Mouse (Mus musculus) lung, postnatal 25 days (tissue): ENCODE results near the gene Rai1.

Experiments used
- DNase-seq: peaks from one replicate; pipeline ENCODE4 v3.0.0; 2022; ENCODE audit warnings: low spot score

Gene Rai1

GRCm38 (mm10) chr11:60094909-60095810 lies 9.7 kb upstream of the Rai1 start:
- DNase-seq = no peak

DNA sequence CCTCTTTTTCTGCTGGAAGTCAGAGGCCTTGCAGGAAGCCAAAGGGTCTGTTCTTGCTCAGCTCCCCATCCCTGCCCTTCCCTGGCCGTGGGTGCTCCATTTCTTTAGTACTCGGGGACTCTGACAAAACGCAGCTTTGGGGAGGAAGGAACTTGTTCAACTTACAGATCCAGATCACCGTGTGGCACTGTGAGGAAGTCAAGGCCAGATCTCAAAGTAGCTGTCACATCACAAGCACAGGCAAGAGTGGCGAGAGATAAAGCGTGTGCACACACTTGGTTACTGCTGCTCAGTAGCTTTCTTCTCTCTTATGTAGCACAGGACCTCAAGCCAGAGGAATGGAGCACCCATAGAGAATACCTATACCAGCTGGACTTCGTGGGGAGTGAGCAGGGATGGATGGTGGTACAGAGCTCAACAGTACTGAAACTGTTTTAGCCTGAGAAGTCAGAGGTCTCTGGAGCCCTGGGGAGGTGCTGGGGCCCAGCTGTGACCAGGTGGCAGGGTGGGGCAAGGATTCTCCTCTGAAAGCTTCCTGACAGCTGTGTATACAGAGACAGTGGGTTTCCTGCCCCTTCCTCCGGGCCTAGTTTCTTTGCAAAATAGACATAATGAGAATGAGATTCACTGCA lies 5.1 kb upstream of the Rai1 start:
- no peak for DNase-seq

DNA sequence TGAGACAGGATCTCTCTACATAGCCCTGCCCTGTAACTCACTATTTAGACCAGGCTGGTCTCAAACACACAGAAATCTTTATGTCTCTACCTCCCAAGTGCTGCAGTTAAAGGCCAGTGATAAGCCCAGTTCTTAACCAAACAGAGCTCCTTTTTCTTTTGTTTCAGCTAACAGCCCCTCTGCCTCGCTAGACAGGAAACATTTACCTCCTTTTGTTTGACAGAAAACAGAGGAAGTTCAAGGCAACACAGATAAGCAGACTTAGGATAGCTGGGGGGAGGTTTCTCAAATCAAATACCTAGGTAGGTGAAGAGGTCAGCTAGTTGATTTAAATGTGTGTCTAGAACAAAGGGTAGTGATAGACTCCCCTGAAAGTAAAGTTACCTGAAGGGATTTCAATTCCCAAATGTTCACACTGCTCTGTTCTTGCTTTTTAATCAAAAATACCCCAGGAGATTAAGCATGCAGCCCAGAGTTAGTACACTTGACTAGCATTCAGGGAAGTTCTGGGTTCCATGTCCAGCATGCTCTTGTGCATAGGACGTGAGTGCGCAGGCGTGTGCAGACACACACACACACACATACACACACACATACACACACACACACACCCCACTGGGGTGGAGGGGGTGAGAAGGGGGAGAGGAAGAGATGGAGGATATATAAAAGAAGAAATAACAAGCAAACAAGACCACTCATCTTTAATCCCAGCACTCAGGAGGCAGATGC lies 3.8 kb upstream of the Rai1 start:
- DNase-seq = no peak

DNA sequence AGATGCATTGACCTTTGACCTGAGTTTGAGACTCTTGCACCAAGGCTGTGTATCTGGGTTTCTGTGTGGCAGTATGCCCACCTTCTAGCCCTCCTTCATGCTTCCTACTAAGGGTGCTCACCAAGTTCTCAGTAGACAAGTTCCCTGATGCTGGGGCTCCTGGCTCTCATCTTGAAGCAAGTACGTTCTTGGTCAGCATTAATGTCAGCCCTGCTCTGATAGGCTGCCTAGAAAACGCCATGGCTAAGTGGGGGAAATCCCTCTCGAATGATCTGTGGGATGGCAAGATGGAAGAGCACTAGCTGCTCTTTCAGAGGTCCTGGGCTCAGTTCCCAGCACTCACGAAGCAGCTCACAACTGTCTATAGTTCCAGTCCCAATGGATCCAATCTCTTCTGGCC lies 2.8 kb upstream of the Rai1 start:
- no peak for DNase-seq

DNA sequence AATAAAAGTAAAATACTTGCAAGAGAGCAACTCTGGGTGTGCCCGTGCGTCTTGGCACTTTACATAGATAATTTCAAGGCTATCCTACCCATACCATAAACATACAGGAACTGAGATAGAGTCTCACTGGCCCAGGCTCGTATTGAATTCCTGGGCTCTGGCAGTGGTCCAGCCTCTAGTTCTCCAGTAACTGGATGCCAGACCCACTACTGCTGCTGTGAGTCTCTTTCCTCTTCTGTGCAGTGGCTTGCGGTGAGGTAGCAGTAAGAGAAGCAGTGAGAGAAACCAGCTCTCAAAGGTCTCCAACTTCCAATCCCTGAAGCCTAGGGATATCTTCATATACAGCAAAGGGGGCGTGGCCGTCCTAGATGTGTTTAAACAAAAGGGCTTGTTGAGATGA lies 2.1 kb upstream of the Rai1 start:
- DNase-seq = peak; percentile 50

- no peak for DNase-seq
Observed at GRCm38 (mm10) chr11:60103567-60103966, 1.2 kb upstream of the Rai1 start.

- peak; percentile 71 for DNase-seq
Observed at GRCm38 (mm10) chr11:60105593-60106542, 1.1 kb downstream of the Rai1 start.

DNA sequence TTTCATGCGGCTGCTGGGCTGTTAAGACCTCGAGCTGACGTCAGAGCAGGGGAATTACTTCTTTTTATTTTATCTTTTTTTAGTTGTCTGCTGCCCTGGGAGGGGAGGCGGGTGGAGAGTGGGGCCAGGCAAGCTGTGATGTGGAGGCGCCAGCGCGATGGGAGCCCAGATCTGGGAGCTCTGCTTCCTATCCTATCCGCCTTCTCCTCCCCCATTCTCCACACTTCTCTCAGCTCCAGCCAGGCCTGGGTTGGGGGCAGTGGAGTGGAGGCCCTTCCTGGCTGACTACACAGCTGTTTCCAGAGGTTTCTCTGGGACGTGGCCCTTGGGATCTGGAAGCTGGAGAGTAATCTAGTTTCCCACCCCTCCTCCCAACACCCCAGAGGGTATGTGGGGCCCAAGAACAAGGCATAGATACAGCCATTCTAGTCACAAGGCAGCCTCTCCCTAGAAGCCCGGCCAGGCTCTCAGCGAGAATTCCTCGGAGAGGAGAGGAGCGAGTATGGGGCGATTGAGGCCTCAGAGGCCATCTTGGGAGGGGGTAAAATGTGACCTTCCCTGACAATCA lies 1.8 kb downstream of the Rai1 start:
- peak; percentile 16 for DNase-seq

DNA sequence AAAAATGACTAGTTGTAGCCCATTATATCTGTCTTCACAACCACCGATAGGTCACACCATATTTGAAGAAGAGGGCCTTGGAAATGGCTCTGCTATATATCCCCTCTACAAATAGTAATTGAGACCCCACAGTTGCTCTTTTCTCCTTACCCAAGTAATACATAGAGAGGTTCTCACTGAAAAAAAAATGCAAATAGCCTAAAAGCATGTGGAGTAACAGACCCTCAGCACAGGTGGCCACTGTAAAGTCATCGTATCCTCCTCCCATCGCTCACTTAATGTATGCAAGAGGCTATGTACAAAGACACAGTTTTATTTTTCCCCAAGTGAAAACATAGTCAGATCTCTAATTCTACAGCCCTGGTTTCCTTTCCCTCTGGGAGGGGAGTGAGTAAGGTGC lies 2.6 kb downstream of the Rai1 start:
- DNase-seq = no peak

DNA sequence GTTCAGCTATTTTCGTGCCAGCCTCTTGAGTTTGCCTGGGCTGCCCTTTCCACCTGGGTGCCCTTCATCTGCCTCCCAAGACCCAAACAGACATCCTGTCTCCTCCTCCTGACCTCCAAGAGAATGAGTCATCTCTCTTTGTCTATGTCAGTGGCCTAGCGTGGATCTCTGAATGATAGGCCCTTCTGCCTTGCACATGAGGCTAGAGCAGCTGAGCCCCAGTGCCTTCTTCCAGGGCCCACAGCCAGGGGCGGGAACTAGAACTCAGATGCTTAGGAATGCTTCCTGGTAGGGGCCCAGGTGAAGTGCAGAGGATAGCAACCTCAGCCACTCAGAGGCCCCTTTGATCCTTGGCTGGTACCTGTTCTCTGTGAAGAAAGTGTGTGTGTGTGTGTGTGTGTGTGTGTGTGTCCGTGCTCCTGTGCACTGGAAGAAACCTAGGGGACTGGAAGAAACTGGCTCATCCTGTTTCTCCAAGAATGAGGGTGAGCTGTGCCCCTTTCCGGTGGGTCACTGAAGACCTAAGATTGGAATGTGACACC lies 3.9 kb downstream of the Rai1 start:
- DNase-seq = peak; percentile 39

- no peak for DNase-seq
Observed at GRCm38 (mm10) chr11:60110386-60110785, 5.6 kb downstream of the Rai1 start.

DNA sequence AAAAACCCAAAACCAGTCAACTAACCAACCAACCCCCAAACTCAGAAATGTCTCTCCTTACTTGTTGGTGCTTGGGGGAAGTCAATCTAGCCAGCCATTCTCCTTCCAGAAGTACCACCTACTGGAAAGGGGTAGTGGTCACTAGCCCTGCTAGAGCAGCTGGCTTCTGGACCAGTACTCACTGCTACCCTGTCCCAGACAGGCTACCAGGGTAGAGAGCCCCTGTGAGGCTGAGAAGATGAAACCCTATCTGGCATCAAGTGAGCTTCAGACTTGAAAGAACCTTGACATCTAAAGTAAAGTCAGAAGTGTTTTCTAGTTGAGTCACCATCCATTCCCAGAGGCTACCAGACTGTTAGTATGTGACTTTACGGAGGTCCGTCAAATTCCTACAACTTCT lies 6.8 kb downstream of the Rai1 start:
- DNase-seq = no peak

DNA sequence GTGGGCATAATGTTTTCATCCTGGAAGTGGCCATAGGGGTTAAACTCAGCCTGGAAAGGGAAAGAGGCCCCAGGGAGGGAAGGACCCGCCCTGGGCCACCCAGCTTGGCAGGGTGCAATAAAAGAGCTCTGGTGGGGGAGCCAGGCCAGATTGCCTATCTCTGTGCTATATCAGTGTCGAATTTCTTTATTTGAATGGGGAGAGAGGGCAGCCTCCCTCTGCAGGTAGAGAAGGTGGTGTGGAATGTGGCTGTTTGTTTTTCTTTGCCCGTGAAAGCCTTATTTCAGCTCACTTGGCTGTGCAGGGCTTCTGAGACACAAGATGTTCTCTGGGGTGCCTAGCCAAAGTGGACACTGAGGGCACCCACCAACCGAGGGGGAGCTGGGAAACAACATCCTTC lies 8.8 kb downstream of the Rai1 start:
- peak; percentile 36 for DNase-seq

DNA sequence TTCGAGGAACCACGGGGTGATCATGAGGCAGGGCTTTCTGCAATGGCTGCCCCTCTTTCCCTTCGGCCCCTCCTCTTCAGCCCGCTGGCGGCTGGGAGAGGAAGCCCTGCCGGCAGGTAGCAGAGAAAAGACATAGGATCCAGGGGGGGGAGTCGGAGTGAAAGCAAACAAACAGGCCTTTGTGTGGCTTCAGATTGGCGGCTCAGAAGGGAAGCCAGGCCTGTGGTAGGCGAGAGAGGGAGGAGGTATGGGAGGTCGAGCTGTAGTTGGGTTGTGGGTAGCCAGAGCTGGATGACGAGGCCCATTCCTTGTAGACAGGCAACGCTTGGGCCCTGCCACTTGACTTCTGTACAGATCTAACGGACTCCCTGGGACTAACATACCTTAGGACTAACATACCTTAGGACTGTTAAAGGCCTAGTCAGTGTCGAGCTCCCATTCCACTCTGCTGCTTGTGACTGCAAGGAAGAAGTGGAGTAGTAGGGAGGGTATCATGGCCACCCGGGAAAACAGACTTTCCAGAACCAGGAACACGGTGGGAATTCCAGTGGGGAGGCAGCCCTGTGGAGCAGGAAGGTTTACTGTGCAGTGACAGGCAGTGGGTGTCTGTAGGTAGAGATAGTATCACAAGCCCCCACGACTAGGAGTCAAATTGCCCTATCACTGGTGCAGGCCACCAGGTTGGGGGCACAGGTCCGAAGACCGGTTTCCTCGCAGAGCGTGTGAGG lies 9.6 kb downstream of the Rai1 start:
- DNase-seq = peak; percentile 53

GRCm38 (mm10) chr11:60115024-60115538 lies 10.3 kb downstream of the Rai1 start:
- peak; percentile 97 for DNase-seq

DNA sequence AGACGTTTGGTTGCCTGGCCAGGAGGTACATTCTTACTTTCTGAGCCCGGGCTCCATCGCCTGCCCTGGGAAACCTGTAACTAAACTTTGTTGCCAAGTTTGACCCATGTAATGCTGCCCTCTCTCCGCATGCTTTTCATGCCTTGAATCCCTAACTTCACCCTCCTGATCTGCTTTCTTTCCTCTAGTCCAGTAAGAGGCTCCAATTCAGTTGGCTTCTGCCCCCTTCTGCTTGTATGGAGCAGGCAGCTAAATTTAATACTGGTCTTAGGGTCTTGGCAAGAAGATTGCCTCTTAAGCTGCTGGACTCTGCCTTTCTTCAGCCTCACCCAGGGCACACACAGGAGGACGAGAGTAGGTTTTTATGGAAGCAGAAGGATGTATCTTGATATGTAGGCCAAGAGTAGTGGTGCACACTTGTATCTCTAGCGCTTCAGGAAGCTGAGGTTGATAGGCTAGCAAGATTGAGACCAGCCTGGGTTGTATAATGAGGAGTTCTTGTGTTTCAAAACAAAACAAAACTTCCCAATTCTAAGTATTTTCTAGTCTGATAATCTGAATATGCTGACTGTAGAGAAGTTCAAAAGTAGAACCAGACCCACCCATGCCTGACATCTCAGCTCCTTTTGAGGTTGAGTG lies 10.9 kb downstream of the Rai1 start:
- DNase-seq = no peak

DNA sequence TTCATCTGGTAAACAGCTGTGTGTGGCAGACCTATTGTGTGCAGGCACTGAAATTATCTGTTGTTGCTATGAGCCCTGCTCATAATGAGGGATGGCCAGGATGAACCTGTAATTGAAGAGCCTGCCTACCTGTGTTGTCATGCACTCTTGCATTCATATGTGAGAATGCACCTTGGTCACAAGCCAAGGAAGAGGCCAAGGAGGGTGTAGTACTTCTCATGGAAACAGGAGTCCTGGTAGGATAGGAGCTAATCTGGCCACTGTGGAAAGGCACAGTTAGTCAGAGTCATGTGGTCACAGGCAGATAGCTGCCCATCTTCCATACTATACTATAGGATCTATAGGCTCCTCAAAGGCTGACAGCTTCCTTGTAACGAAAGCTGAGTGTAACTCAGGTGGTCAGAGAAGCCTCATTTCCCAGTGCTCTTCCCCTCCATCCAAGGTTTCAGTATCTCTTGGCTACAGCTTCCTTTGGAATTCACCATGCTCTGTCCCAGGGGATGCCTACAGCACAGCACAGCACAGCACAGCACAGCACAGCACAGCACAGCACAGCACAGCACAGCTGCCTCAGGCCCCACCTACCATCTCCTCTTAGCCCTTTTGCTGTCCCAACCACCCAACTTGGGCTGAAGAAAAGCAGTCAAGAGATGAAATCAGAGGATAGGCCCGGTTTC lies 15.9 kb downstream of the Rai1 start:
- DNase-seq = no peak

DNA sequence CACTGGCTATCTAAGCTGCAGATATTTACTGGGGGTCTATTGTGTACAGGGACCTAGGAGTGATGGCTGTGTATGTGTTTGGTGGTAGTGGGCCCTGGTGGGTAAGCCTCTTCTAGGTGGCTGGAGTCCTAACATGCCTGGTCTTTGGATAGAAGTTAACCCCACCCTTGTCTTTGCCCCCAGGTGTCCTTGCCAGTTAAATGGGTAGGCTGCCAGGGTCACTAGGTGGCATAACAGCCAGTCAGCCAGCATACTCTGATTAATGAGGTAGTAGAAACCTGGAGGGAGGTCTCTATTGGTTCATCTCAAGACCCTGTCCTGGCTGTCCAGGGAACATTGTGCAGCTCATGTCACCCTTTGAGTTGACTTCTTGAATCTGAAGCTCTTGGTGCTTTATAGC lies 17.8 kb downstream of the Rai1 start:
- DNase-seq = no peak

DNA sequence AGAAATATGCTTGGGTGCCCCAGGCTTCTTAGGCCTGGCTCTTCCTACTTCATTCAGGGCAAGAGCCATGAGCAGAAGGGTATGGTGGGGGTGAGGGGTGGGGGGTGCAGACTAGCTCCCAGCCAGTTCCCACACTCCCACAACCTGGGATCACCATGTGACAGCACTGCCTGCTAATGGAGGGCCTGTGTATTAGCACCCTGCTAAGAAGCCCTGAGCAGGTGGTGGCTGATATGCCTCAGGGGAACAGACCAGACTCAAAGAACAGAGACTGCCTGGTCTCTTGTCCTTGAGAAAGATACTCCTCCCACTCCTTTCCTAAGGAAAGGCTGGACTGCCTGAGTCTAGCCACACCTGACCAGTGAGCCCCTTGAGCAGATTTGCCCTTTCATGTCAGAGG lies 22.2 kb downstream of the Rai1 start:
- DNase-seq = no peak
